Mouse (Mus musculus) CH12.LX (cell line): ENCODE measurements around the gene Smap1. TPM values are rescaled to one million over a fixed set of nuclear protein-coding genes. Genes with fewer than 3 reads are reported as not detected.

ENCODE experiments used
- DNase-seq: peaks from one replicate; pipeline ENCODE4 v3.0.0-alpha.2; 2013; ENCODE audit errors: extremely low read depth
- H3K27ac ChIP-seq: 2 replicates; pipeline ENCODE4 v1.5.1; 2012; ENCODE audit warnings: low read depth, mild to moderate bottlenecking, control low read depth, moderate library complexity; ENCODE audit not compliant: insufficient read depth
- H3K27me3 ChIP-seq: replicated peaks from 2 replicates; pipeline ENCODE3; 2012; ENCODE audit warnings: inconsistent platforms
- H3K36me3 ChIP-seq, 2 experiments: replicated peaks in 1 of 2; 2 replicates each; pipeline versions ENCODE3 to v1.6.1; 2012; ENCODE audit warnings: inconsistent platforms in 1 of 2, low read length in 1 of 2, mild to moderate bottlenecking in 1 of 2, mixed read lengths in 1 of 2, moderate library complexity in 1 of 2; ENCODE audit not compliant: control insufficient read depth in 1 of 2, insufficient read depth in 1 of 2
- H3K4me1 ChIP-seq, 2 experiments: 2 replicates each; pipeline ENCODE4 v1.6.1; 2012; ENCODE audit warnings: inconsistent platforms in 1 of 2, moderate library complexity in 1 of 2; ENCODE audit not compliant: insufficient read depth in 2 of 2, control insufficient read depth in 1 of 2
- H3K4me2 ChIP-seq: 2 replicates; pipeline ENCODE4 v1.6.1; 2012; ENCODE audit warnings: low read depth, mild to moderate bottlenecking, control low read depth; ENCODE audit not compliant: poor library complexity, insufficient read depth, severe bottlenecking
- H3K4me3 ChIP-seq, 3 experiments: fragments of 150-350 bp in 1 of 3; sonication (generic) in 1 of 3; replicated peaks in 1 of 3; 2 replicates each; pipeline versions ENCODE3 to v1.5.1; 2011 to 2012; ENCODE audit warnings: low read depth in 2 of 3, low read length in 2 of 3, mild to moderate bottlenecking in 2 of 3, moderate library complexity in 2 of 3, control low read depth in 1 of 3, improper control_type of control experiment in 1 of 3, inconsistent platforms in 1 of 3, mixed read lengths in 1 of 3; ENCODE audit not compliant: poor library complexity in 1 of 3
- H3K79me2 ChIP-seq: replicated peaks from 2 replicates; pipeline ENCODE4 v1.6.1; 2012; ENCODE audit warnings: mild to moderate bottlenecking, moderate library complexity; ENCODE audit not compliant: control insufficient read depth, poor library complexity, insufficient read depth, severe bottlenecking; ENCODE audit errors: extremely low read depth
- H3K9ac ChIP-seq: 2 replicates; pipeline ENCODE4 v1.6.1; 2012; ENCODE audit warnings: low read depth, mild to moderate bottlenecking, control low read depth, moderate library complexity; ENCODE audit not compliant: insufficient read depth
- H3K9me3 ChIP-seq: replicated peaks from 2 replicates; pipeline ENCODE3; 2012; ENCODE audit warnings: low read length, inconsistent platforms, mixed read lengths
- BHLHE40 ChIP-seq: IDR thresholded peaks from 2 replicates; pipeline ENCODE4 v1.6.1; 2011; ENCODE audit warnings: mild to moderate bottlenecking, low read depth, low read length, improper control_type of control experiment
- CHD2 ChIP-seq: IDR thresholded peaks from 2 replicates; pipeline ENCODE4 v1.6.1; 2011; ENCODE audit warnings: low read length, improper control_type of control experiment
- E2F4 ChIP-seq: IDR thresholded peaks from 2 replicates; pipeline ENCODE4 v1.6.1; 2011; ENCODE audit warnings: low read depth, low read length, improper control_type of control experiment; ENCODE audit not compliant: insufficient replicate concordance
- EP300 ChIP-seq: IDR thresholded peaks from 2 replicates; pipeline ENCODE4 v1.6.1; 2011; ENCODE audit warnings: low read length, improper control_type of control experiment
- GABPA ChIP-seq: IDR thresholded peaks from 2 replicates; pipeline ENCODE4 v1.6.1; 2012; ENCODE audit warnings: low read depth, low read length, improper control_type of control experiment, inconsistent platforms; ENCODE audit not compliant: insufficient replicate concordance
- HCFC1 ChIP-seq: IDR thresholded peaks from 2 replicates; pipeline ENCODE4 v1.6.1; 2012; ENCODE audit warnings: low read depth, mild to moderate bottlenecking, inconsistent platforms, low read length, improper control_type of control experiment
- IRF4 ChIP-seq: IDR thresholded peaks from 2 replicates; pipeline ENCODE4 v1.6.1; 2014; ENCODE audit warnings: low read depth, mild to moderate bottlenecking, inconsistent platforms, low read length, improper control_type of control experiment
- JUN ChIP-seq: IDR thresholded peaks from 2 replicates; pipeline ENCODE4 v1.6.1; 2011; ENCODE audit warnings: low read depth, mild to moderate bottlenecking, low read length, improper control_type of control experiment, moderate library complexity; ENCODE audit not compliant: insufficient read depth
- KAT2A ChIP-seq: IDR thresholded peaks from 2 replicates; pipeline ENCODE4 v1.6.1; 2012; ENCODE audit warnings: low read length, improper control_type of control experiment, inconsistent platforms; ENCODE audit not compliant: insufficient replicate concordance
- MEF2A ChIP-seq: IDR thresholded peaks from 2 replicates; pipeline ENCODE4 v1.6.1; 2014; ENCODE audit warnings: low read depth, mild to moderate bottlenecking, inconsistent platforms, low read length, improper control_type of control experiment, borderline replicate concordance
- MXI1 ChIP-seq: IDR thresholded peaks from 2 replicates; pipeline ENCODE4 v1.6.1; 2011; ENCODE audit warnings: mild to moderate bottlenecking, low read depth, low read length, improper control_type of control experiment
- NELFE ChIP-seq: IDR thresholded peaks from 2 replicates; pipeline ENCODE4 v1.6.1; 2011; ENCODE audit warnings: low read depth, low read length, improper control_type of control experiment
- NRF1 ChIP-seq: IDR thresholded peaks from 2 replicates; pipeline ENCODE4 v1.6.1; 2014; ENCODE audit warnings: low read depth, mild to moderate bottlenecking, inconsistent platforms, low read length, improper control_type of control experiment, moderate library complexity
- PAX5 ChIP-seq: IDR thresholded peaks from 2 replicates; pipeline ENCODE4 v1.6.1; 2012; ENCODE audit warnings: low read length, inconsistent platforms, mixed read lengths
- POLR2A ChIP-seq: IDR thresholded peaks from 2 replicates; pipeline ENCODE4 v1.6.1; 2011; ENCODE audit warnings: low read depth, mild to moderate bottlenecking, improper control_type of control experiment, low read length
- RAD21 ChIP-seq: IDR thresholded peaks from 2 replicates; pipeline ENCODE4 v1.6.1; 2011; ENCODE audit warnings: low read depth, mild to moderate bottlenecking, low read length, improper control_type of control experiment, moderate library complexity
- RCOR1 ChIP-seq: conservative IDR thresholded peaks from 2 replicates; pipeline ENCODE4 v1.6.1; 2012; ENCODE audit warnings: low read depth, mild to moderate bottlenecking, inconsistent platforms, low read length, improper control_type of control experiment
- SIN3A ChIP-seq: IDR thresholded peaks from 2 replicates; pipeline ENCODE4 v1.6.1; 2012; ENCODE audit warnings: low read length, improper control_type of control experiment, inconsistent platforms
- SMC3 ChIP-seq: IDR thresholded peaks from 2 replicates; pipeline ENCODE4 v1.6.1; 2011; ENCODE audit warnings: low read depth, low read length, improper control_type of control experiment
- TBP ChIP-seq: conservative IDR thresholded peaks from 2 replicates; pipeline ENCODE4 v1.6.1; 2011; ENCODE audit warnings: low read depth, low read length, improper control_type of control experiment
- UBTF ChIP-seq: IDR thresholded peaks from 2 replicates; pipeline ENCODE4 v1.6.1; 2012; ENCODE audit warnings: low read depth, mild to moderate bottlenecking, inconsistent platforms, low read length, improper control_type of control experiment, moderate library complexity
- ZKSCAN1 ChIP-seq: IDR thresholded peaks from 2 replicates; pipeline ENCODE4 v1.6.1; 2012; ENCODE audit warnings: low read depth, inconsistent platforms, low read length, improper control_type of control experiment, borderline replicate concordance
- ZMIZ1 ChIP-seq: IDR thresholded peaks from 2 replicates; pipeline ENCODE4 v1.6.1; 2012; ENCODE audit warnings: low read depth, mild to moderate bottlenecking, inconsistent platforms, low read length, improper control_type of control experiment
- ZNF384 ChIP-seq: IDR thresholded peaks from 2 replicates; pipeline ENCODE4 v1.6.1; 2012; ENCODE audit warnings: low read depth, low read length, improper control_type of control experiment, inconsistent platforms
- dilution Hi-C: fragments of 300-500 bp; cut with MboI; formaldehyde crosslinking; loops from 2 replicates; pipeline ENCODE4 v1.14.3; 2020; ENCODE audit warnings: low sequenced_read_pairs; ENCODE audit not compliant: extremely low pct_unique_long_range_greater_than_20kb, extremely low pct_ligation_motif_present
- in situ Hi-C: fragments of 300-500 bp; cut with MboI; formaldehyde crosslinking; loops from 3 replicates; pipeline ENCODE4 v1.14.3; 2019; ENCODE audit warnings: low sequenced_read_pairs, low pct_ligation_motif_present, low pct_unique_long_range_greater_than_20kb, mixed read lengths
- polyA plus RNA-seq: library from polyadenylated mRNA; unstranded; fragments of >175 nt; gene quantifications from 2 replicates; pipeline ENCODE4 v1.2.1, GENCODE M21; 2012; ENCODE audit warnings: low read depth; ENCODE audit not compliant: insufficient read length
- total RNA-seq, 2 experiments: library from RNA; depleted of rRNA; stranded (reverse); fragments of 300-350 nt in 1 of 2; fragments of >200 nt in 1 of 2; gene quantifications; 2 replicates each; pipeline ENCODE4 v1.2.3; 2012 to 2014

Gene Smap1
- total and polyA plus RNA-seq, 3 experiments: 22.3 to 60.5 (median 37.0) TPM

DNA sequence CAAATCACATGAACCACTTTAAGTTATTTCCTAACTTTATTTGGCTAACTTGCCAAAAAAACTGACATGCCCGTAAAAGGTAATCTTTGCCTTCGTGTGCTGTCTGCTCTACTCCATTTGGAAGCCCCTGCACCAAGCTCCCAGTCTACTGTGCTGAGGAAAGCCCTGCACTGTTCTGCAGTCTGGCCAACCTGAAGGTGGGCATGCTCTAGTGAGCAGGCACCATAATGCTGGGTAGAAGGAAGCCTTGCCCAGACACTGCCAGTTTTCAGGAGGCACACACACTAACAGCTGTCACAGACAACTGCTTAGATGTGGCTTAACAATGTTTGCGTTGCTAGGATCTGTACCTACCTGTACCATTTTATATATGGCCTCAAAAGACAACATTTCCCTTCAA, 66.5 kb downstream of the Smap1 start:
- no peak overlapping the region for H3K27ac ChIP-seq
- H3K4me2 ChIP-seq: no peak overlapping the region
- DNase-seq: no peak
- peaks cover 15 to 51% of the 10 kb centered on the region in 2 experiments for H3K36me3 ChIP-seq
- no peak for TF ChIP-seq NRF1
- TF ChIP-seq EP300: no peak
- TF ChIP-seq KAT2A: no peak
- no peak for TF ChIP-seq UBTF
- TF ChIP-seq SMC3: no peak
- TF ChIP-seq NELFE: no peak
- no peak for TF ChIP-seq RAD21
- no peak for TF ChIP-seq MXI1
- TF ChIP-seq POLR2A: no peak
- TF ChIP-seq TBP: no peak
- no peak for TF ChIP-seq IRF4
- no peak for TF ChIP-seq ZNF384
- TF ChIP-seq MEF2A: no peak
- no peak for TF ChIP-seq PAX5
- TF ChIP-seq CHD2: no peak
- peaks cover 0 to 8% of the 10 kb centered on the region in 2 experiments; a peak in 2 of 4 replicates for H3K4me1 ChIP-seq
- H3K79me2 ChIP-seq: no peaks in the 10 kb centered on the region
- in situ Hi-C loops: no loop called here
- dilution Hi-C loops: no loop called here
- H3K27me3 ChIP-seq: no peaks in the 10 kb centered on the region
- H3K9ac ChIP-seq: no peak overlapping the region
- H3K4me3 ChIP-seq: no peak overlapping the region
- H3K9me3 ChIP-seq: no peaks in the 10 kb centered on the region

DNA sequence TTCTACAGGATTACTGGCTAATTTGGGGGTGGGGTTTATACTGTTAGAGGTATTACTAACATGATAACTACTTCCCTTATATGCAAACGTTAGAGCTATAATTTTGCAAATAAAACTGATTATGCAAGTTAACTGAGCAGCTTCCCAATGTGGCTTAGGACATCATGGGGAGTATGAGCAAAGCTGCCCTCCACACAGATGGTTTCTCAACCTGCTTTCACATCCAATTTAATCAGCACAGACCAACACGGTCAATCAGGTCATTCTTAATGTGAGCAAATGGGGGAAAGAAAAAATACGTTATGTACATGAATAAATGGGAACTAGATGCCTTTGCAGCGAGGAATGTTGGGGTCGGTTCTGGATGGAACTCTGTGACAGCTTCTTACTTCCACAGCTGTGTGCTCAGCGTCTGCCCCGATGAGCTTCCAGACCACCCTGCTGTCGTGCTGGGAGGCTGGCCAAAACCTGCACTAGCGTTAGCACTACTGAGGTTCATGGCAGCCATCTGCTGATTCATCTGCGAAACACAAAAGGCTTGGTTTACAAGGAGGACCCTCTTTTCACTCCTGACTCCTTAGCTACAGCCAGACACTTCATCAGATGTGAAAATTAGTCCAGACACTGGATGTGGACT, 76.0 kb downstream of the Smap1 start:
- H3K9me3 ChIP-seq: no peaks in the 10 kb centered on the region
- DNase-seq: no peak
- no peak overlapping the region for H3K27ac ChIP-seq
- H3K79me2 ChIP-seq: no peaks in the 10 kb centered on the region
- H3K4me1 ChIP-seq: peaks cover 2 to 11% of the 10 kb centered on the region in 2 experiments
- in situ Hi-C loops: no loop called here
- H3K36me3 ChIP-seq: peaks cover 34 to 73% of the 10 kb centered on the region in 2 experiments
- TF ChIP-seq JUN: no peak
- TF ChIP-seq ZKSCAN1: no peak
- no peak for TF ChIP-seq IRF4
- no peak for TF ChIP-seq E2F4
- no peak for TF ChIP-seq SIN3A
- no peak for TF ChIP-seq RCOR1
- TF ChIP-seq KAT2A: no peak
- no peak for TF ChIP-seq ZMIZ1
- no peak for TF ChIP-seq NELFE
- no peak for TF ChIP-seq HCFC1
- no peak for TF ChIP-seq GABPA
- no peak for TF ChIP-seq BHLHE40
- no peak overlapping the region for H3K4me2 ChIP-seq
- H3K9ac ChIP-seq: no peak overlapping the region
- dilution Hi-C loops: no loop called here
- no peak overlapping the region for H3K4me3 ChIP-seq
- no peaks in the 10 kb centered on the region for H3K27me3 ChIP-seq
